Mouse (Mus musculus): ENCODE results near the gene Aipl1. TPM values are rescaled to one million over a fixed set of nuclear protein-coding genes. Genes with fewer than 3 reads are reported as not detected.

The Aipl1 gene
- total RNA-seq, 2 experiments from 2014 or later = 0.14 to 0.26 TPM

DNA sequence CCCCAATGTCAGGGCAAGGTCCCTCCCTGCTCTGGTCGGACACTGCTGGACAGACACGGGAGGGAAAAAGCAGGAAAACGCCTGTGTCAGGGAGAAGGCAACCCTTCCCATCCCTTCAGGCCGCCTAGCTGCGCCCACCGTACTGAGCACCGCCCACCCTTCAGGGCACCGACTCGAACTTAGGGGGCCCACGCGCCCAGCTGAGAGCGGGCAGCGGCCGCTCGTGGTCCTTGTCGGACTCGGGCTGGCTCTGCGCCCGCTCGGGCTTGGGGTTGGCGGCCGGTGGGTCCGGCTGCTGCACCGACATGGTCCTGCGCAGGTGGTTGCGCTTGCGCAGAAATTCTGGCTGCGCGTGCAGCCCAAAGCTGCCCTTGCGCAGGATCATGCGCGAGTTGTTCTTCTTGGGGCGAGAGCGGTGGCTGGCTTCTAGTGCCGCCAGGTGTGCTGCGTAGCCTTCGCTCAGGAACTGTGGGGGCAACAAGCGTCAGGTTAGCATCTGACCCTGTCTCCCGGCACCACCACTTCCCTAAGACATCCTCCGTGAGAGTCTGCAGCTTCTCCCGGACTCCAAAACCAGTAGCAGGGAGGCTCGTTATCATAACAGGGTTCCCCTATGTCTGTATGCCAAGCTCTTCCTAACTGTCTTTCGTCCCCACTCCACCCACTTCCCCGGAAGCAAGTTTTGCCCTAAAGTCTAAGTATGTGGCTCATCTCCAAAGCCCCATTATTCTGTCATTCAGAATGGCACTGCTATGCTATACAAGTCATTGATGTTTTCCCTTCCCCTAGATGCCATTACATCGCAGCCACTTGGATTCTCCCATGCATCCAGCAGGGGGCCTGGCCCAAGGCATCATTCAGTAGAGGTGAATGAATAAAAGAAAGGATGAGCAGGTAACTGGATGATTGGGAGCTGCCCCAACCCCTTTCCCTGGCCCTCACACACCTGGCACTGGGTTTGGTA lies 13.9 kb upstream of the Aipl1 start:
- intact Hi-C loops (cut with DNase I) = loop anchor here (5.0 kb wide), 3 partner anchors 91 to 156 kb away; partner anchors contain the start of genes 4933427D14Rik, Gm43951 and Txndc17
- peak; percentile 73 for DNase-seq

DNA sequence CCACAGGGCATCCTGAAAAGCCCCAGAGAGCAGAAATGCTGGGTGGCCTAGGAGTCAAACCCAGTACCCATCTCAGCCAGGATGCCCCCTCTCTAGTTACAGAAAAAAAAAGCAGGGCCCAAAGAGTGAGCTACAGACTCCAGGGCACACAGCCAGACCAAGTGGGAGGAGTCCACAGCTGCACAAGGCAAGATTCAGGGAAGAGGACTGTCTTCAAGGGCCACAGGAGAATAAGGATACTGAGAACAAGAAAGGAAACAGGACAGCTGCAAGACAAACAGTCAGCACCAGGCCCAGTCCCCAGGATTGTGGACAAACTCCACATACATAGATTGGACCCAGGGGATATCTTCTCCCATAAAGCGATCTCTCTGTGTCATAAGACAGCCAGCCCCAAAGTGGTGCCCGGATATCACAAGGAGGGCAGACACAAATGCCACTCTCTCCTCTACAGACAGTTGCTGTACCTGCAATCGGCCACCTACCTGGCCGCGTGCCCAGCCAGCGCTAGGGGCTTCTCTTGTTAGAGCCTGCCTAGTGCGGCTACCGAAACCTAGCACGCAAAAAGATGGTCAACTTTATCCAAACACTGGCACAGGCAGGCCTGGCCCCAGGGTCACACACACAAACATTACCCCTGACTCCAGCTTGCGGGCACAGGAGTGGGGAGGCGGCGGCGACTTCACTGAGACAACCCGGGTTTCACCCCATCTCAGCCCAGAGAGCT lies 13.0 kb upstream of the Aipl1 start:
- DNase-seq = peak; percentile 52
- intact Hi-C loops (cut with DNase I) = loop anchor here (5.0 kb wide), 3 partner anchors 92 to 157 kb away; partner anchors contain the start of genes 4933427D14Rik, Gm43951 and Txndc17

DNA sequence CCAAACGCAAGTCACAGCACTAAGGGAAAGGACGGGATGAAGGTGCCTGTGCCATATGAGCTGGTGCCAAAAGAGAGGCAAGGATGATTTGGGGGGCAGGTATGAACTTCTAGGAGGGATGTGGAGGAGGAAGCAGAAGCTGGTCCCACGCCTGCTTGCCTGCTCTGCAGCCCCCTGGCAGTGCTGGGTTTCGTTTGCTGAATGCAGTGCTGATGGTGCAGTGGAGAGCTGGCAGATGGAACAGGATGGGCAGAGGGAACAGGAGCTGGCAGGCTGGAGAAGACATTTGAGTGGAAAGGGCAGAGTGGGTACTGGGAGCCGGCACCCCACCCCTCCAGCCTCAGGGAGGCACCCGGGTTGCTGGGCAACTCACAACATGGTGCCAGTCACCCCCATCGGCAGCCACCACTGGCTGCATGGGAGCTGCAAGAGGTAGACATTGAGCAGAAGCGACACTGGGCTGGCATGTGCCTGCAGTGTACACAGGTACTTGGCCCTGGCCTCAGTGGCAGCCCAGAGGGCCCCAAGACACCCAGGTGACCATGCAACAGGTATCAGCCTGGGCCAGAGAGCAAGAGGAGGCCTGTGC lies 12.0 kb upstream of the Aipl1 start:
- DNase-seq = no peak
- intact Hi-C loops (cut with DNase I) = no loop called here

DNA sequence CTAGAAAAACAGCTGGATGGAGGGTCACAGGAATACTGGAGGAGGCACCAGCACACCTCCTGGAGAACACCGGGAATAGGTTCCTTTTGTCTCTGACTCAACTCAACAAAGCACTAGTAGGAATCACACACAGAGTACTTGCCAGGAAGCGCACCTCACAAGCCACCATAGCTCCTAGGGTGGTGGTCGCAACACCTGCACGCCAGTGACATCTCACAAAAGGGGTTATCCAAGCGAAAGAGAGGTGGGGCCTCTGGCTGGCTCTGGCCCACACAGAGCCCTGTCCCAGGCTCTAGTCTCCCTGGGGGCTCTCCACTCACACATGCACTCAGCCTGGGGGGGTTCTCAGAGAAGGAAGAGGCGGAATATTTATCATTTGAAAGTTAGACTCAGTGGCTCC lies 11.4 kb upstream of the Aipl1 start:
- intact Hi-C loops (cut with DNase I) = no loop called here
- DNase-seq = no peak

DNA sequence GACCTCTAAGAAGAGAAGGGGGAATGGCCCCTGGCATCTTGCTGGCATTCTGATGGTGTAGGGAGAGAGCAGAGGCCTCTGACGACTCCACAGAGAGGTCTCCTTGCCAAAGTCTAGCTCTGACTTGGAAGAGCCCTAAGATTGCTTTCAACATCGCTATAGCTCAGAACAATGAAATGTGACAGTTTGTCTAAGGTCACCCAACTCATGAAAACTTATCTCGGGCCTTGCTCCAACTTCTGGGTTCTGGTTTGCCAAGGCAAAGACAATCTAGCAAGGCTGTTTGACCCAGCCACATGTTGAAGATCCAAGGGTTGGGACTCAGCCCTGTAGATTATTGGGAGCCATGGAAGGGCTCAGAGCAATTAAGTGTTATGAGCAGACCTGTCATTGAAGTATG lies 6.9 kb upstream of the Aipl1 start:
- no peak for DNase-seq
- intact Hi-C loops (cut with DNase I) = no loop called here

DNA sequence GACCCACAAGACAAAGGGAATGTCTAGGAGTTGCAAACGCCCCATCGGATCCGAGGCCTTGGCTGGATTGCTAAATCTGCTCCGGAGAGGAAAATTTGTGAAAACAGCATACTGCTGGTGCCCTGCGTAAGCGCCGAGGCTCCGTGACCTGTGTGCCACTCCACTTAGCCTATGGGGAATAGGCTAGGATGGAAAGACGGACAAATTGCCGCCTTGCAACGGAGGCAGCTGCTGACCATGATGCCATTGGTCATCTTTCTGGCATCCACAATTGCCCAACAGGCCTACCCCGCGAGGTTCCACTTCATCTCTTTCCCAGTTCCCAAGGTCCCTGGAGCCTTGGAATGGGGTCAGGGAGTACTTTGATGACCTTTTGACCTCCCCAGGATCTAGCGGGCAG lies 5.3 kb upstream of the Aipl1 start:
- DNase-seq = no peak
- intact Hi-C loops (cut with DNase I) = no loop called here

DNA sequence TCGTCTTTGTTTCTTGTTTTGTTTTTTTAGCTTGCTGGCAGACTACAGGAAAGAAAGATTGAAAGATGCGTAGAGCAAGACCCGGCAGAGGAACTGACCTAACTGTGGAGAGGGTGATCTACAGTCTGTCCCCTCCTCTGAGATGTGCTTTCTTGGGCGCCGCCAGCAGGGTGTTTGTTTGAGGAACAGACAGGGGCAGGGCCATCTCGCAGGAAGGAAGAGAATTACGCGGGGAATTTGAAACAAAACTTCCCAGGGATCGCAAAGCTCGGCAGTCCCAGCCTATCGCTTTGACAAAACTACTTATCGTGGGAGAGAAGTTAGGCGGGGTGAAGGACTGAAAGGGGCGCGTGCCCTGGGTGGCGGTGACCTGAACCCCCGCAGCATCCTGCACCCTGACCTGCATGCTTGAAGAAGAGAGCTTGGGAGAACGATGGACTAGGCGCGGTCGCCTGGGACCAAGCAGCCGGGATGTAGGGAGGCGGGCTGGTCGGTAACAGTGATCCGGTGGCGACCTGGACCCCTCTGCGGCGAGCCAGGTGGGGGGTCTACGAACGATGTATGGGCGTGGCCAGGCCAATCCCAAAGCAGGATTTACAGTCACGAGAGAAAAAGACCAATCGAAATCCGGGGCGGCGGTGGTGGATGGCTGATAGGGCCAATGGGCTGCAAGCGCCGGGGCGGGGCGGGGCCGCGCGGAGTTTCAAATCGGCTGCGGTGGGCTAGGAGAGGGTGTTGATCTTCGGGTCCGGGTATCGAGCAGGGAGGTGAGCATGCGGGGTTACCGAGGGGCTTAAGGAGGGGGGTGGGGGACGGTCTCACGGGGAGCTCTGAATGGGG lies 4.7 kb upstream of the Aipl1 start, which contains the start of gene Pimreg:
TSS of gene Pimreg (plus strand) at position 265 of the 840 bp plus-strand sequence.
- peak; percentile 94 for DNase-seq
- intact Hi-C loops (cut with DNase I) = no loop called here

DNA sequence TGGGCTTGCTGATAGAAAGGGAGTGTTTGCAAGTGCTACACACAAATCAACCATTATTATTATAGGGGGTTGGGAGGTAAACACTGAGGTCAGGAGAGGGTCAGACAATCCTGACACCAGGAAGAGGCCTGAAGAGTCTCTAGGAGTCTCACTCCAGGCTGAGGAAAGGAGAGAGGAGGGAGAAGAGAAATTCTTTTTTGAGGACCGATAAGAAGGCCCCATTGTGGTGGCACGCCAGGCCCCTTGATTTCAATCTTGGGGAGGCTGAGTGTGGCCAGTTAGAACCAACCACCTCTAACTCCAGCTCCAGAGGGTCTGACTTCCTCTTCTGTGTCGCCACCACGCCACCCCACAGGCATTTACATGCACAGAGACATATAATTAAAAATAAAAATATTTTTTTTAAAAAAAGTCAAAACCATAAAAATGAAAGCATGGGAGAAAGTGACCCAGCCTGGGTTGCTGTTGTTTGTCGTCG lies 4.0 kb upstream of the Aipl1 start:
- no peak for DNase-seq
- intact Hi-C loops (cut with DNase I) = no loop called here

DNA sequence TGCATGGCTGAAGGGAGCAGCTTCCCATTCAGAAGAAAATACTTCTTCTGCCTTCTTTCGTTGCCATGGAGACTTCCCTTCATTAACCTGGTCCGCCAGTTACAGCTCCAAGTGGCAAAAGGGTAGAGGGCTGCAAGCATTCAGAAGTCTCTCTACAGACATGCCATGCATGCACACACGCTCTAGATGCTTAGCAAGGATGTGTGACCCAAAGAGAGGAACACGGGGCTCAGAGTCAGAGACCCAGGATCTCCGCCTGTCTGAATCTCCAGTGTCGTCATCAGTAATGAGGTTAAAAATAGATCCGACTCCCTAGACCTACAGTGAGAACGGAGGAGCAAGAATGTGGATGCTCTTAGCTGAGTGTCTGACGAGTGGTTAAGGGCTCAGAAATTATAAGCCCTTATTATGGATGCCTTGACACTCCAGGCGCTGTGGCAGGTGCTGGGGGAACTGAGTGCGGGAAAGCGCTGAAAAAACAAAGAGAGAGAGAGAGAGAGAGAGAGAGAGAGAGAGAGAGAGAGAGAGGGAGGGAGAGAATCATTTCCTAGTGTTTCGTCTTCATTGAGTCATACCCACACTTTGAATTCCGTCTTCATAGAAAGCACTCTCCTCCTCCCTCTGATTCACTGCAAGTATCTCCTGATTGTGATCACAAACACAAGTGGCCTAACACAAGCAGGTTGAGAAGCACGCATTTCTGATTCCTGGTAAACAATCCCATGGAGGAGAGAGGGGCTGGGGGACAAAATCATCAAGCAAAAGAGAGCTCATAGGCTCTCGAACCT lies 2.5 kb upstream of the Aipl1 start:
- no peak for DNase-seq
- intact Hi-C loops (cut with DNase I) = loop anchor here (2.0 kb wide), 1 partner anchor 693 kb away; no protein-coding TSS in a partner anchor

DNA sequence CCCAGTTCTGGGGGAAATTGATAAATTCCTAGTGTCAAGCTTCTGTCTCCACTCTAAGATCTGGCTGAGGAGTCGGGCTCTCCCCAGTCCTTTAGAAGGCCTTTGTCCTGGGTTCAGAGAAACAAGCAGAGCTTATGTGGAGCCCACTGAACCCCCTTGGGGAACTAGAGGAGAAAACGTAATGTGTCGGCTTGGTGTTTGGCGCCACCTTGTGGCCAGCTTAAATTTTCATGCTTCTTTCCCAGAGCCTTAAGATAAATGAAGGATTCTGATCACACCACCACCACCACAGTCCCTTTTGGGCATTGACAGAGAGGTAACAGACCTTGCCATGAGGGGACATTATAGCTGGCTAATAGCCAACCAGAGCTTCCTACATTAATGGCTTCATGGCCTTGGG lies 687 bp upstream of the Aipl1 start:
- intact Hi-C loops (cut with DNase I) = loop anchor here (2.0 kb wide), 1 partner anchor 691 kb away; no protein-coding TSS in a partner anchor
- DNase-seq = peak; percentile 86

DNA sequence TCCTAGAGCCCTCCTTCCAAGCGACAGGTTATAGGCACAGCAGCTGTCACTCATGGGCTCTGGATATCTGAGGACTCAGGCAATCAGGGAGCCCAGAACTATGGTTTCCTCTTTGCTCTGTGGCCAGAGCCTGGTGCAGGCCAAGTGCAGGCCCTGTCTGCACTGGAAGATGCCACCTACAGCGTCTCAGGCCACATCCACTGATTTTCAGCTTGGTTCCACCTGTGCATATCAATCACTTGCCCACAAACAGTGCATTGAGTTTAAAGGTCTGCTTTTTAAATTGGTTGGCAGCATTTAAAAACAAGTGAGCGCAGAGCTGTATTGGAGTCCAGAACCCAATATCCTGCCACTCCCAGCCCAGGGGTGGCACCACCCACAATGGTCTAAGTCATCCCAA lies 4.7 kb downstream of the Aipl1 start:
- DNase-seq = no peak
- intact Hi-C loops (cut with DNase I) = no loop called here

DNA sequence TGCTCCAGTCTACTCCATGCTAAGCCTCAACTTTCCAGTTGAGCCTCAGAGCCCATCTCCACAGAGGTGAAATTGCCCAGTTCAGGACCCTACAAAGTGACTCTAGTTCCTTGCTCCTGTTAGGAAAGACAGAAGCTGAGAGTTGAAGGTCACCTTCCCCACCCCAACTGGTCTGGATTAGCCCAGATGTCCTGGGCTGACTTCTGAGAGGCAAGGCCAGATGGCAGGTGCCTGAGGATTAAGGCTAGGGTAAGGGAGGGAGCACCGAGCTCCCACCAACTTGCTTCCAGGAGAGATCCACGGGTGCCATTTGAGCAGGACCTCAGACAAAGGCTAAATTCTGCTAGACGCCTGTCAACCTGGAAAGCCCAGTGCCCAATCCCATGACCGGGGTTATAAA lies 5.2 kb downstream of the Aipl1 start:
- no peak for DNase-seq
- intact Hi-C loops (cut with DNase I) = no loop called here

DNA sequence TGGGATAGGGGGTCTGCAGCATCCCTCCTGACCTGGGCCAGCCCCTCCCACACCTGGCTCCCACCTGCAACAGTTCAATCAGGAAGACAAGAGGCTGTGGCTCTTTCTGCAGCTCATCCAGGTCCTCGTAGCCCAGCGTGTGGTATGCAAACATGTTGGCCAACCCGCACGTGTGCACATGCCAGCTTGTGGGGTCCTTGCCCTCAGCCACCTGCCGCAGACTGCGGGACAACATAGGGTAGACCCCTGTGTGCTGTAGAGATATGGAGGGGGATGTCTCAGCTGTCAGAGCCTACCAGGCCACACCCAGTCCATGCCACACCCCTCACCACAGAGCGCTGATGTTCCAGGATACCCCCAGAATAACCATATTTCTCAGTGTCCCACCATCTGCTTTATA lies 6.0 kb downstream of the Aipl1 start:
- intact Hi-C loops (cut with DNase I) = no loop called here
- no peak for DNase-seq

DNA sequence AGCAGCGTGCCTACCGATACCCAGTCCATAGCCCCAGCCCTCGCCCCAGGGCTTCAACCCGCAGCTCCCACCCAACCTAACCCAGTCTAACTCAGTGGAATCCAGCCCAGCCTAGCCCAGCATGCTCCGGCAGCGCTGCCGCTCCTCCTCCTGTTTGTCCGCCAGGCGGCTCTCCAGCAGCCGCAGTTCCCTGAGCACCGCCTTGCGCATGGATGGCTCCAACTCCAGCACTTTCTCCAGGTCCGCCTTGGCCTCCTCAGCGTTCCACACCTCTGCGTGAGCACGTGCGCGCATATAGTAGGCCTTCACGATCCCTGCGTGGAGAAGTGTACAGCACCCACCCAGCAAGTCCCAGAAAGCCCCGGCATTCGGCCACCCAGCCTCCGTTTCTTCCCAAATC lies 8.2 kb downstream of the Aipl1 start:
- peak; percentile 65 for DNase-seq
- intact Hi-C loops (cut with DNase I) = loop anchor here (10.0 kb wide), 2 partner anchors 184 to 354 kb away; no protein-coding TSS in a partner anchor

DNA sequence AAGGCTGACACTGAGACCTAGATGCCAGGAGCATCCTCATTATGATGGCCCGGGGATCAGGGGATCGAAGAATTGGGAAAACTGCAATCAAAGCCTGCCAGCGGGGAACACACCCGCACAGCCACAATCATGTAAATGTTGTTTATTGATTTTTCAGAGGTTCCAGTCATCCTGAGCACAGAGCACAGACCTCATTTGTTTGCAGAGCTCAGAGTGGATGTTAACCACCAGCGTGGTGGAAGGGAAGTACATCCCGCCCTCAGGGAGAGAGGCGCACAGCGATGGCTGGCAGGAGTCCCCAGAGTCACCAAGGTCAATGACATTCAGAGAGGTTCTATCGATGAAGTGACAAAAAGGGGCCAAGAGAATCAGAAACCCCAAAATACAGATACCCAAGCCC lies 9.5 kb downstream of the Aipl1 start:
- DNase-seq = no peak
- intact Hi-C loops (cut with DNase I) = loop anchor here (10.0 kb wide), 2 partner anchors 183 to 353 kb away; no protein-coding TSS in a partner anchor

DNA sequence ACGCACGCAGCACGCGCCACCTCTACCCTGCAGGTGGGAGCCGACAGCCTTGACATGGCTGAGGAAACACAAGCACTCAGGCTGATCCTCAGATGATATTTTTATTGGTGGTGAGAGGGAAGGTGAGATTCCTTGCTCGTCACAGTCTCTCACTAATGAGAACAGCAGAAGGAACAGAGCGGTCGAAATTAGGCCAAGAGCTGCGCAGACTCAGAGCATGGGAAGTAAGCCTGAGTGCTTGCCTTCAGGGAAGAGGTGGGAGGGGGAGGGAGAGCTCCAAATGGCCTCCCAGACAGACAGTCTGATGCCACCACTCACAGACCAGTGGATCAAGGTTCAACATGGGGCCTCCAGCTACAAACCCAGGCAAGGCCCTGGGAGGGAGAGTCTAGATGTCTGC lies 10.8 kb downstream of the Aipl1 start:
- intact Hi-C loops (cut with DNase I) = loop anchor here (10.0 kb wide), 2 partner anchors 182 to 352 kb away; no protein-coding TSS in a partner anchor
- no peak for DNase-seq

DNA sequence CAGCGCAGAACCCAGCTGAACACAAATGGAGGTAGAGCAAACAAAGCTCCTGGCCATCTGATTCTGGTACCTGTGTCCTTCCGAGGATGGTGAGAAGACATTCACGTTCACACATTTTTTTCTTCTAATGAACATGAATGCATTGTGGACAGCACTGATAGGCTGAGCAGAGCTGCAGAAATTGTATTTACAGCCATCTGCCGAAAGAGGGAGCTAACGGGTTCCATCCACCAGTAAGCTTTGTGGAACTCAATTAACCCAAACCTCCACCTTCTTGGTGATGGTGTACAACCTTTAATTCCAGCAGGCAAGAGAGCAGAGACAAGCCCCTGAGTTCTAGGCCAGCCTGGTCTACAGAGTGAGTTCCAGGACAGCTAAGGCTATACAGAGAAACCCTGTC lies 11.5 kb downstream of the Aipl1 start:
- no peak for DNase-seq
- intact Hi-C loops (cut with DNase I) = loop anchor here (10.0 kb wide), 2 partner anchors 181 to 351 kb away; no protein-coding TSS in a partner anchor

DNA sequence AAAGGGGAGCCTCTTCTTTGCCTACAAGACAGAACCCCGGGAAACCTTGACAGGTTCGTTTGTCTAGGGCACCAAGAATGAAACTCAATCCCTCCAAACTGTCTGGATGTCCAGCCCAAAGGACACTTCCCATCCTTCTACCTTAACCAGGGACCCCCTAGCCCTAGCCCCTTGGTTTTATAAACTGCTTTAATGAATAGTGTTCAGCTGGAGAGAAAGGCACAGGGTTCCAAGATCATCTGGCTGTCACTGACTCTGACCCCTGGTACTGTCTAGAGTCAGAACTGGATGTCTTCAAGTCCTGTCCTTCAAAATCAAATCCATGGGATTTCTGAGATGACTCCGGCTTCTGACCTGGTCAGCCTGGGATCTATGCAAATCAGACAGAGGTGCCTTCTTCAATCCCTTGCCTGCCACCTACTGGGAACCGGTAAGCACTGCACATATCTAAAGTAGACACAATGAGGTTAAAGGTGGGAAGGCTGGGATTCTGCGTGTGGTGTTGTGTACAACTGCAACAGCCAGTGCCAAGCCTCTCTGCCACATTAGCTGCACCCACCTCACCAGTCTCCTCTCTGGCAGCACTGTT lies 13.0 kb downstream of the Aipl1 start:
- peak; percentile 77 for DNase-seq
- intact Hi-C loops (cut with DNase I) = loop anchor here (5.0 to 10.0 kb wide), 3 partner anchors 179 to 349 kb away; no protein-coding TSS in a partner anchor

Measured in left cerebral cortex, postnatal 4 days (tissue).